Mouse (Mus musculus): ENCODE measurements around the gene Syn2. TPM values are rescaled to one million over a fixed set of nuclear protein-coding genes. Genes with fewer than 3 reads are reported as not detected.
"Not testable (repeated sequence)": the region's sequence is repeated elsewhere in the genome, so short reads cannot be mapped to it uniquely, and the experiment has no call there.

The Syn2 gene
- polyA plus RNA-seq, 1 experiment from 2014 or later = 55.9 TPM

- Histone ChIP-seq H3K27ac (ENCODE audit: low read depth, low read length) (no peak overlapping the region), H3K36me3 (ENCODE audit: control insufficient read depth, insufficient read depth, low read length) (no peaks in the 10 kb centered on the region), H3K9me3 (ENCODE audit: control insufficient read depth, low read length) (no peaks in the 10 kb centered on the region), H3K4me1 (ENCODE audit: control insufficient read depth, insufficient read depth, low read depth, low read length) (no peaks in the 10 kb centered on the region), H3K27me3 (replicated peaks; ENCODE audit: control insufficient read depth, insufficient read depth, low read length) (no peaks in the 10 kb centered on the region), H3K4me2 (ENCODE audit: low read length) (no peak overlapping the region), H3K9ac (ENCODE audit: low read depth, low read length) (no peak overlapping the region), H3K4me3 (ENCODE audit: low read length) (no peak overlapping the region)
- WGBS = 83% methylated on average over 1 of the region's 1 CpGs
- no peak for ATAC-seq
Measured at GRCm38 (mm10) chr6:115232562-115232961, 97.9 kb downstream of the Syn2 start.

- Histone ChIP-seq H3K9ac (ENCODE audit: low read depth, low read length) (no peak overlapping the region), H3K9me3 (ENCODE audit: control insufficient read depth, low read length) (no peaks in the 10 kb centered on the region), H3K27ac (ENCODE audit: low read depth, low read length) (no peak overlapping the region), H3K4me3 (ENCODE audit: low read length) (no peak overlapping the region), H3K36me3 (ENCODE audit: control insufficient read depth, insufficient read depth, low read length) (peaks cover 7% of the 10 kb centered on the region), H3K4me1 (ENCODE audit: control insufficient read depth, insufficient read depth, low read depth, low read length) (peaks cover 2% of the 10 kb centered on the region; the same call in 1 of the 2 replicates), H3K27me3 (replicated peaks; ENCODE audit: control insufficient read depth, insufficient read depth, low read length) (no peaks in the 10 kb centered on the region), H3K4me2 (ENCODE audit: low read length) (no peak overlapping the region)
- ATAC-seq = no peak
- WGBS = 86% methylated on average over 9 of the region's 9 CpGs
Measured at GRCm38 (mm10) chr6:115238031-115239027, 103.6 kb downstream of the Syn2 start.

- H3K27ac ChIP-seq (ENCODE audit: low read depth, low read length) = no peak overlapping the region
- no peaks in the 10 kb centered on the region for H3K27me3 ChIP-seq (replicated peaks; ENCODE audit: control insufficient read depth, insufficient read depth, low read length)
- no peaks in the 10 kb centered on the region for H3K9me3 ChIP-seq (ENCODE audit: control insufficient read depth, low read length)
- no peak for ATAC-seq
- peaks cover 7% of the 10 kb centered on the region for H3K36me3 ChIP-seq (ENCODE audit: control insufficient read depth, insufficient read depth, low read length)
- peaks cover 2% of the 10 kb centered on the region; the same call in 1 of the 2 replicates for H3K4me1 ChIP-seq (ENCODE audit: control insufficient read depth, insufficient read depth, low read depth, low read length)
- H3K4me3 ChIP-seq (ENCODE audit: low read length) = no peak overlapping the region
- H3K4me2 ChIP-seq (ENCODE audit: low read length) = no peak overlapping the region
- WGBS = 78% methylated on average over 7 of the region's 7 CpGs
- H3K9ac ChIP-seq (ENCODE audit: low read depth, low read length) = no peak overlapping the region
Measured at GRCm38 (mm10) chr6:115239335-115239734, 104.6 kb downstream of the Syn2 start.

GRCm38 (mm10) chr6:115240431-115240830 is 105.7 kb downstream of the Syn2 start:
- H3K4me3 ChIP-seq (ENCODE audit: low read length); H3K4me1 ChIP-seq (ENCODE audit: control insufficient read depth, insufficient read depth, low read depth, low read length); H3K27ac ChIP-seq (ENCODE audit: low read depth, low read length); H3K36me3 ChIP-seq (ENCODE audit: control insufficient read depth, insufficient read depth, low read length); H3K9ac ChIP-seq (ENCODE audit: low read depth, low read length); H3K4me2 ChIP-seq (ENCODE audit: low read length); H3K27me3 ChIP-seq (replicated peaks; ENCODE audit: control insufficient read depth, insufficient read depth, low read length); H3K9me3 ChIP-seq (ENCODE audit: control insufficient read depth, low read length); ATAC-seq: not testable (repeated sequence)
- 51% methylated on average over 2 of the region's 2 CpGs for WGBS

- Histone ChIP-seq H3K4me3 (ENCODE audit: low read length) (no peak overlapping the region), H3K9ac (ENCODE audit: low read depth, low read length) (no peak overlapping the region), H3K27ac (ENCODE audit: low read depth, low read length) (no peak overlapping the region), H3K9me3 (ENCODE audit: control insufficient read depth, low read length) (no peaks in the 10 kb centered on the region), H3K36me3 (ENCODE audit: control insufficient read depth, insufficient read depth, low read length) (peaks cover 10% of the 10 kb centered on the region), H3K27me3 (replicated peaks; ENCODE audit: control insufficient read depth, insufficient read depth, low read length) (no peaks in the 10 kb centered on the region), H3K4me1 (ENCODE audit: control insufficient read depth, insufficient read depth, low read depth, low read length) (peaks cover 2% of the 10 kb centered on the region; the same call in 1 of the 2 replicates), H3K4me2 (ENCODE audit: low read length) (no peak overlapping the region)
- 55% methylated on average over 3 of the region's 3 CpGs for WGBS
- 0 out of 2 replicates have a peak, but pooled peaks have one; percentile 48 for ATAC-seq
Measured at GRCm38 (mm10) chr6:115241131-115241699, 106.5 kb downstream of the Syn2 start.

GRCm38 (mm10) chr6:115241939-115242338 is 107.2 kb downstream of the Syn2 start:
- Histone ChIP-seq H3K4me3 (ENCODE audit: low read length) (no peak overlapping the region), H3K27ac (ENCODE audit: low read depth, low read length) (no peak overlapping the region), H3K4me1 (ENCODE audit: control insufficient read depth, insufficient read depth, low read depth, low read length) (peaks cover 2% of the 10 kb centered on the region; the same call in 1 of the 2 replicates), H3K4me2 (ENCODE audit: low read length) (no peak overlapping the region), H3K9ac (ENCODE audit: low read depth, low read length) (no peak overlapping the region), H3K9me3 (ENCODE audit: control insufficient read depth, low read length) (no peaks in the 10 kb centered on the region), H3K27me3 (replicated peaks; ENCODE audit: control insufficient read depth, insufficient read depth, low read length) (no peaks in the 10 kb centered on the region), H3K36me3 (ENCODE audit: control insufficient read depth, insufficient read depth, low read length) (peaks cover 10% of the 10 kb centered on the region)
- 75% methylated on average over 3 of the region's 3 CpGs for WGBS
- ATAC-seq = no peak

GRCm38 (mm10) chr6:115244222-115244621 is 109.5 kb downstream of the Syn2 start:
- H3K9ac ChIP-seq (ENCODE audit: low read depth, low read length) = no peak overlapping the region
- no peaks in the 10 kb centered on the region for H3K9me3 ChIP-seq (ENCODE audit: control insufficient read depth, low read length)
- 74% methylated on average over 2 of the region's 2 CpGs for whole genome bisulfite sequencing
- no peak overlapping the region for H3K4me3 ChIP-seq (ENCODE audit: low read length)
- peaks cover 12% of the 10 kb centered on the region for H3K36me3 ChIP-seq (ENCODE audit: control insufficient read depth, insufficient read depth, low read length)
- H3K27me3 ChIP-seq (replicated peaks; ENCODE audit: control insufficient read depth, insufficient read depth, low read length) = no peaks in the 10 kb centered on the region
- no peak for ATAC-seq
- H3K27ac ChIP-seq (ENCODE audit: low read depth, low read length) = no peak overlapping the region
- no peak overlapping the region for H3K4me2 ChIP-seq (ENCODE audit: low read length)
- H3K4me1 ChIP-seq (ENCODE audit: control insufficient read depth, insufficient read depth, low read depth, low read length) = peaks cover 2% of the 10 kb centered on the region; the same call in 1 of the 2 replicates

GRCm38 (mm10) chr6:115245500-115246058 is 110.9 kb downstream of the Syn2 start:
- Histone ChIP-seq H3K4me2 (ENCODE audit: low read length) (no peak overlapping the region), H3K4me1 (ENCODE audit: control insufficient read depth, insufficient read depth, low read depth, low read length) (peaks cover 2% of the 10 kb centered on the region; the same call in 1 of the 2 replicates), H3K36me3 (ENCODE audit: control insufficient read depth, insufficient read depth, low read length) (peaks cover 4% of the 10 kb centered on the region), H3K9ac (ENCODE audit: low read depth, low read length) (no peak overlapping the region), H3K27ac (ENCODE audit: low read depth, low read length) (no peak overlapping the region), H3K4me3 (ENCODE audit: low read length) (no peak overlapping the region), H3K9me3 (ENCODE audit: control insufficient read depth, low read length) (no peaks in the 10 kb centered on the region), H3K27me3 (replicated peaks; ENCODE audit: control insufficient read depth, insufficient read depth, low read length) (no peaks in the 10 kb centered on the region)
- no peak for ATAC-seq
- WGBS = 77% methylated on average over 3 of the region's 3 CpGs

- Histone ChIP-seq H3K9me3 (ENCODE audit: control insufficient read depth, low read length) (no peaks in the 10 kb centered on the region), H3K27me3 (replicated peaks; ENCODE audit: control insufficient read depth, insufficient read depth, low read length) (no peaks in the 10 kb centered on the region), H3K4me3 (ENCODE audit: low read length) (peak overlapping the region; percentile 30), H3K9ac (ENCODE audit: low read depth, low read length) (peak overlapping the region; percentile 44), H3K36me3 (ENCODE audit: control insufficient read depth, insufficient read depth, low read length) (peaks cover 2% of the 10 kb centered on the region; the same call in 1 of the 2 replicates), H3K4me2 (ENCODE audit: low read length) (peak overlapping the region; percentile 47), H3K4me1 (ENCODE audit: control insufficient read depth, insufficient read depth, low read depth, low read length) (peaks cover 3% of the 10 kb centered on the region), H3K27ac (ENCODE audit: low read depth, low read length) (peak overlapping the region; percentile 77)
- ATAC-seq = peak; percentile 80
- WGBS = 3% methylated on average over 13 of the region's 13 CpGs
Measured at GRCm38 (mm10) chr6:115251531-115251985, 116.9 kb downstream of the Syn2 start.
